Mouse (Mus musculus) spleen, postnatal 10 days (tissue): ENCODE measurements around the gene Fhod1.

Experiments
- DNase-seq, 2 experiments: peaks; one replicate each; pipeline ENCODE4 v3.0.0; 2021 to 2022; ENCODE audit warnings: low spot score in 2 of 2

Fhod1 gene

DNA sequence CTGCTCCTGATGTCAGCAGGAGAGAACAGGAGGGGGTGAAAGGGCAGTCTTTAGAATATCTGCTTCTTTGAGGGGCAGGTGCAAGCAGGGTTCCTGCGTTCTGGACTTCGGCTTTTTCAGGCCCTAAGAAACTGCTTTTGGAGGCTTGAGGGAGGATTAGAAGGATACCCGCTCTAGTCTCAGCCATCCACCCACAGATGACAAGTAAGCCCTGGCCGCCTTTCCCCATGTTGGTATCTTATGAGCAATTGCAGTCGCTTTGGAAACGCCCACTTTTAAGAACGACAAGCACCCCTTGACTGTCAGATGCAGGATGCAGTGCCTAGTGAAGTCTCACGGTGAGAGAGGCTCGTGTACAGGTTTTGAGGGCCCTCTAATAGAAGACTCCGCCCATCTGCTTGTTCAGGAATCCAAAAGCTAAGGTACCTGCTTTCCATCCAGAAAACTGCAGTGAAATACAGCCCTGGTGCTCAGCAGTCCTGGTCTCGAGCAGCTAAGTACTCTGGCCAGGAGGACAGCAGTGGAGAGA, 29.0 kb downstream of the Fhod1 start:
- no peak for DNase-seq

DNA sequence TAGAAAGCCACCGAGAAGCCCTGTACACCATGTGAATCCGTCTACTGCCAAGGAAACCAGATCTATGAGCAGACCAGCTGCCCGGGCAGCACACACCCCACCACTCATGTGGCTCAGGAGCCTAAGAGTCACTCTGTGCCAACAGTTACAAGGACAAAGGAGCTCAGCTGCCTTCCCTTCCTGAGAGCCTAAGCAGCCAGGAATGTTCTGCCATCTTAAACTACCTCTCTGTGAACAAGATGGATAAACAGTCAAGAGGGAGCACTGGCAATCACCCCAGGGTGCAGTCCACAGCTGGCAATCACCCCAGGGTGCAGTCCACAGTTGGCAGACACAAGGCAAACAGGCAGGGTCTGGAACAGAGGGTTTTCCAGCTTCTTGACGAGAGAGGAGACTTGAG, 29.8 kb downstream of the Fhod1 start:
- no peak for DNase-seq

DNA sequence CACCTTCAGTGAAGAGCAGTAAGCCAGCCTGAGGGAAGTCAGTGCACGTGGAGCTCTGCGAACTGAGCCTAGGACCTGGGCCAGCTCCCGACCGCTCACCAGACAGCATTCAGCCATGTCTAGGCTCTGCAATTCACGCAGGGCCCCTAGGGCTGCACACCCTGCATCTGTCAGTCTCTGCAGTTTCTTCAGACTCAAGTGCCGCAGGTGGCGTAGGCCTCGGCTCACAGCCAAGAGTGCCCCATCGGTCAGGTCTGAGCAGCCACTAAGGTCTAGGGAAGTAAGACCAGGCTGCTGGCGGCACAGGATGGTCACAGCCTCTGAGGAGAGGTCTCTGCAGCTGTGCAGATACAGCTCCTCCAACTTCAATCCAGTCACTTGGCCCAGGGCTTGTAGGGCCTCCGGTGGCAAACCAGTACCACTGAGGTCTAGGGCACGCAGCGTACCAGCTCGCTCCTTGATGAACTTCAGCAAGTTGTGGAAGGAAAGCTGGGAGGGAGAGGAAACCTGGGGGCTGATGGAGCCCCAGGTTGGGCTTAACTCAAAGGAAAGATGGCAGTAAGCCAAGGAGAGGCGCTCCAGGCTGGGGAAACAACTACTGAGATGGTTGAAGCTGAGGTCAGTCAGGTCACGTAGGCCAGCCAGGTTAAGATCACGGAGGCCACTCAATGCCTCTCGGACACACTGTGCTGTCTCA, 32.5 kb downstream of the Fhod1 start:
- no peak for DNase-seq

- DNase-seq, result no peak
These were observed 33.9 kb downstream of the Fhod1 start for GRCm38 (mm10) chr8:105313622-105314402.

DNA sequence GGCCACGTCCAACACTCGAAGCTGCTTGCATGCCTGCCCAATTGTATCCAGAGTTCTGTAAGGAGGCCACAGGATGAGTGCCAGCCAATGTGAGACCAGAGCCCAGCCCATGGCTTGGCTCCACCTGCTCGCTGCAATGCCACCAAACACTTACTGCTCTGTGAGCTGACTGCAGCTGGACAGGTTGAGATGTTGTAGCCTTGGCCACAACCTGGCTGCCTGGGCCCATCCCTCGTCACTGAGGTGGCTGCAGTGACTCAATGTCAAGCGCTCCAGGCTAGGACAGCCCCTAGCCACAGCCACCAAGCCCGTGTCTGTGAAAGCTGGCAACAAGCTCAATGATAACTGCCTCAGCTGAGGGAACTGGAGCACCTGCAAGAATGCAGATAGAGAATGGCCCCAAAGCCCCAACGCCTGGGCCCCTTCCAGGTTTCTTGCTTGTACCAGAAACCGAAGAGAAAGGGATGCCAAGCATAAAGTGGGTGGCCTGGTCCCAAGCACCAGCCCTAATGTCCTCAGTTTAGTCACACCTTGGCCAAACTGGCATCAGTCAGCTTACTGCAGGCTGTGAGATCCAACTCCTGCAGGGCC, 34.8 kb downstream of the Fhod1 start:
- DNase-seq, result no peak

GRCm38 (mm10) chr8:105311718-105312117, 36.0 kb downstream of the Fhod1 start:
- no peak for DNase-seq

GRCm38 (mm10) chr8:105310118-105310517, 37.6 kb downstream of the Fhod1 start:
- no peak for DNase-seq

DNA sequence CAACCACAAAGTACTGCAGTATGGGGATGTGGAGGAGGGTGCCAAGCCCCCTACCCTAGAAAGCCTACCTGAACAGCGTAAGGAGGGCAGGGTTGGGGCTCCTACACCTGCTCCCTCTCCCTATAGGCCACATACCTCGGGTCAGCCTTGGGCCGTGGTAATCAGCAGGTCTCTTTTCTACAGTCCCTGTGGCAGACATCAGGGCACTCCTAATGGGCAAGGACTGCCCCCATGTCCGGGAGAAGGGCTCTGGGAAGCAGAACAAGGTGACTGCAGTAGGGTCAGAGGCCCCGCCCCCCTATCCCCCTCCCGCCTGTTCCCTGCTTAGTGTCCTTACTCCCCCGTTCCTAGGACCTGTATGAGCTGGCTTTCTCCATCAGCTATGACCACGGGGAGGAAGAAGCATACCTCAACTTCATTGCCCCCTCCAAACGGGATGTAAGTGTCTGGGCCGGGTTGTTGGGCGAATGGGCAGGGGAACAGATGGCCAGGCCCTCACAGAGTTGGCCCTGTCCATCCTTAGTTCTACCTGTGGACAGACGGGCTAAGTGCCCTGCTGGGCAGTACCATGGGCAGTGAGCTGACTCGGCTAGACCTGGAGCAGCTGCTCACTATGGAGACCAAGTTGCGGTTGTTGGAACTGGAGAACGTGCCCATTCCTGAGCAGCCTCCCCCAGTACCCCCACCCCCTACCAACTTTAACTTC, 38.5 kb downstream of the Fhod1 start:
- DNase-seq, result no peak

DNA sequence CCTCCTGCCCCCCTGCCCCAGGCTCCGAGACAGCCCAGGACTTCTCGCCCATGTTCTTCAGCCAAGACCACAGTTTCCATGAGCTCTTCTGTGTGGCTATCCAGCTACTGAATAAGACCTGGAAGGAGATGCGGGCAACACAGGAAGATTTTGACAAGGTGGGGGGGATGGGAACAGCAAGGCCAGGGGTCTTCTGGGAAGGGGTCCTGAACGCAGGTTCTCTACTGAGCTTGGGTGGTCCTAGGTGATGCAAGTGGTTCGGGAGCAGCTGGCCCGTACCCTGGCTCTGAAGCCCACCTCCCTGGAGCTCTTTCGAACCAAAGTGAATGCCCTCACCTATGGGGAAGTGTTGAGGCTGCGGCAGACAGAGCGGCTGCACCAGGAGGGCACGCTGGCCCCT, 39.3 kb downstream of the Fhod1 start:
- DNase-seq, result no peak

- DNase-seq, result no peak
These were observed 40.1 kb downstream of the Fhod1 start for GRCm38 (mm10) chr8:105307670-105308069.

DNA sequence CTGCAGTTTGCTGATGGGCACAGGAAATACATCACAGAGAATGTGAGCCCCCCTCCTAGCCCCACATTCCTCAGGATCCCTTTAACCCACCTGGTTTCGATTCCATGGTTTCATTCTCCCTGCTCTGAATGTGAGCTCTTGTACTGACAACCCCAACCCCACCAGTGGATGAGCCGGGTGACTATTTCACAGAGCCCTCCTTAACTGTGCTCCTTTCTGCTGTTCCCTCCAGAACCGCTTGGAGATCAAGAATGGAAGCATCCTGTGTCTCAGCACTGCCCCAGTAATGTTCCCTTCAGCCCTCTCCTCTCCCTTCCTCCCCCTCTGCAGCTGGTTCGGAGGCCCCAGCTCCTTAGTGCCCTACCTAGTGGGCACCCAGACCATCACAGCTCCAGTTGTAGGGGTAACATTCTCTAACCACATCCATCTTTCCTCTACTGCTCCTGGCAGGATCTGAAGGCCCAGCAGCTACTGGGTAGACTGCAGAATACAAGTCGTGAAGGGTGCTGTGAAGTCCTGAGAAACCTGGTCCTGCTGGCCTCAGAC, 41.5 kb downstream of the Fhod1 start:
- no peak for DNase-seq

DNA sequence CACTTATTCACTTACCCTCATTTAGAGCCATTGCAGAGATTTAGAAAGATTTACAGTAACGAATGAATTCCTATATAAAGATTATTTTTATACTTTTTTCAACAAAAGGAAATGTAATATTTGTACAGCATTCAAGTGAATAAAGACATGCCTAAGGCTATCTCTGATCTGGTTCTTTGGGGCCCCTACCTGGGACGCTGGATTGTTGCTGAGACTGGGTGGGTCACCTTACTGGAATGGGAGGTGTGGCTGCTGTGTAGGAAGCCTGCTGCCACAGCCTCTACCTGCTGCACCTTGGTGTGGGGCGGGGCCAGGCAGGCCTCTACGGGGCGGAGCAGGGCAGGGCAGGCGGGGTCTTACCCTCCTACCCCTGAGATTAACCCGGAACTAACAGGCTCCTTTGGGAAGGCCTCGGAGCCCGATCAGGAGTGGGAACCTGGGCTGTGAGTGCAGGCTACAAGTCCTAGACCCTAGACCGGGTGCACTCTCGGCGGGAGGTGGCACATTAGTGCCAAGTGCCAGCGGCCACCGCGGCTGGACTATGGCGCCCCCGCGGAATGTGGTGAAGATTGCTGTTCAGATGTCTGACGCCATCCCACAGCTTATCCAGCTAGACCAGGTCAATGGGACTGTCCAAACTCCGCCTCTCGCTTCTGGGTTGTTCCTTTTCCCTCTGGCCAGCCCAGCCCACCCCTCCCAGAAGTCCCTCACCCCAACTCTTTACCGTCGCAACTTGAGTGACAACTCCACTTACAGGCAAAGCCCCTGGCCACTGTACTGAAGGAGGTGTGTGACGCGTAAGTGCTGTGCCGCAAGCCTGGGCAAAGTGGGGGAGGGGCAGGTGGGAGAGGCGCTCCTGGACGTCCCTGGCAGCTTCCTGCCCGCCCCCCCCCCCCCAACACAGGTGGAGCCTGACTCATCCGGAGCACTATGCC, 42.3 kb downstream of the Fhod1 start, which contains the start of gene Elmo3:
Gene Elmo3, plus strand, starts transcription at position 391 of the 935 bp plus-strand sequence.
- peak; percentile 64 to 66 for DNase-seq

DNA sequence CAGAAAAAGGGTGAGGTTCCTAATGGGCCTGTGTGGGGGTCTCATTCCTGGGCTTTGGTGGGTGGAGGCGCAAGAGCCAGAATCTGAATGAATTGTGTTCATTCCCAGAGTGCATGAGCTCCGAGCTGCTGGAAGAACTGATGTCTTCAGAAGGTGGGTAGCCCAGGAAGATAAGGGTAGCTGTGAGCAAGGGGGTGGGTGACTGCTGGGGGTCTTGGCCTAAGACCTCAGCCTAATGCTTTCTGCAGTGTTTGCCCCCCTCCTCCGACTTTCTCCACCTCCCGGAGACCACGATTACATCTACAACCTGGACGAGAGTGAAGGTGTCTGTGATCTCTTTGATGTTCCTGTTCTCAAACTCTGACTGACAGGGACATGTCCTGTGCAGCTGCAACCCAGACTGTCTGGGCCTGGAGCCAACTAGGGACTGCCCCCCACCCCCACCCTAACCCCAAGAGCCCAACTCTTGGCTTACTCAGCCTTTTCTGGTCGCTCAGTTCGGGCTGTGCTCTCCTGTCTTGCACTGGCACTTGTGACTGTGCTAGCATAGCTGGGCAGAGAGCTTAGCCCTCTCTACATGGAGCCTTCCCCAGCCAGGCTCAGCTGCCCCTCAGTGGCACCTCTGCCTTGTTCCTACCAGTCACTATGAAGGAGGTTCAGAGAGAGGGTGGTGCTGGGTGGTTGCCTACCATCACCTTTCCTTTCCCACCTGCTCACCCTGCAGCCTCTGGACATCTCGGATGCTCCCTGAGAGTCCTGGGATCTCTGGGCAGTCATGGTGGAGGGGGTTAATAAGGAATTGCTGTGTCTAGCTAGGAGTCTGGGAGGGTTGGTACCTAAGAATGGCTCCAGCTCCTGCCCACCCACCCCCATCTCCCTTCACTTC, 43.2 kb downstream of the Fhod1 start:
- peak in 1 of 2 experiments; percentile 40 for DNase-seq

DNA sequence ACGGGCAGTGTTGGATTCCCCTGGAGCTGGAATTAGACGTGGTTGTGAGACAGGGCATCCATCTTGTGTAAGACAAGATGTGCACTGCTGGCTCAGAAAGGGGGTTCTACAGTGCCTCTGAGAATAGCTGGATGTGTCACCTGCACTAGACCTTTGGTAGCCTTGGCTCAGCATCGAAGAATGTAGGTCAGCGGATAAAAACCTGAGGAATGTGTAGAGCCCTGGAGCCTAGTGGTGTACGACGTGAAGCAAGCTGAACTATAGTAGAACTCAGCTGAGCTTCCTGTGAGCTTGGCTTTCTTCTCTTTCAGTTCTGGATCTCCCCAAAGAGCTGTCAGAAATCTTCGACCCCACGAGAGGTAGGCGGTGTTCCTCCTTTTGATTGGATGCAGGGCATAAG, 43.9 kb downstream of the Fhod1 start:
- no peak for DNase-seq

DNA sequence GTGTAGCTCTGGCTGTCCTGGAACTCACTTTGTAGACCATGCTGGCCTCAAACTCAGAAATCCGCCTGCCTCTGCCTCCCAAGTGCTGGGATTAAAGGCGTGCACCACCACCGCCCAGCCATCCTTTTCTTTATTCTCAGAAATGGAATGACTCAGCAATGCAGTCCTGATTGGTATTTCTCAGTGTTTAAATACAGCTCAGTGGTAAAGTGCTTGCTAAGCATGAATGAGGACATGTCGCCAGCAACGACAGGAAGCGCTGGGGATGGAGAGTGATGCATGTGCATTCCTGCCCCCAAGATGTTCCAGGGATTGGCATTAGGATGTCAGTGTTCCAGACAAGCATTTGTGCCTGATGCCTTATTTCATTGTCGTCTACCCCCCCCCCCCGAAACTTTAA, 44.4 kb downstream of the Fhod1 start:
- no peak for DNase-seq

GRCm38 (mm10) chr8:105299962-105300361, 47.8 kb downstream of the Fhod1 start:
- peak; percentile 77 to 87 for DNase-seq

DNA sequence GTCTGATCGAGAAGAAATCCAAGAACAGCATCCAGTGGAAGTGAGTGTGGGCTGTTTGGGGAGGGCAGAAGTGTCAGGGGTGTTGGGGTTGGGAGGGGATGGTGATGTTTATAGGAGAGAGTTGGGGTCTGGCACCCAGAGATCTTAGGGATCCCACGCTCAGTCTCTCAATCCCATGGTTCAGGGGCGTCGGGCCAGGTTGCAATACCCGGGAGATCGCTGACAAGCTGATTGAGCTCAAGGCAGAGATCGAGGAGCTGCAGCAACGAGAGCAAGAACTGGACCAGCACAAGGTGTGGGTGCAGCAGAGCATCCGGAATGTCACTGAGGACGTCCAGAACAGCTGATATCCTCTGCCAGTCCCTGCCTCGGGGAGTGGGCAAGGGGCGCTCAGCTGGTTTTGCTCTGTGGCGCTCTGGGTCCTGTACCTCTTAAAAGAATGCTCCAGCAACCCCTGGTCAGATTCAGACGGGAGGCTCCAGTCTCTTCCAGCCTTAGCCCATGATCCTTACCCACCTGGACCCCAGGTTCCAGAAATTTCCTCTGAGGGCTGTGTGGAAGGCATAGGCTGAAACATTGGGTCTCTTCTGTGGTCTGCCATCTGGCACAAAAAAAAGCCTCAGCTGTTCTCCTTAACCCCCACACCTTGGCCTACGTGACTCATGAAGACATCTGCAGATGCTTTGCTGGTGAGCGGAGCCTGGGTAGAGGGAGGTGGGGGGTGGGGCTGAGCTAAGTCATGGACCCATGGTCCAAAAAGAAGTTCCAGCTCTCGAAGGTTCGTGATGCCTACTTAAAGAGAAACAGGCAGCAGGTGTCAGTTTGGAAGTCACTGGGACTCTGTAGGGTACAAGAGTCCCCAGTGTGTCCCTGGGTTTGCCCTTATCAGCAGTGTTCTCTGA, 49.2 kb downstream of the Fhod1 start:
- DNase-seq, result peak; percentile 59 to 63

GRCm38 (mm10) chr8:105297511-105298192, 50.1 kb downstream of the Fhod1 start, which contains the start of gene E2f4:
Gene E2f4 (plus strand): TSS chr8:105297663.
- DNase-seq, result peak; percentile 86 to 94
